ENCODE assay signal across 10 mouse cellular contexts in the genomic region with DNA sequence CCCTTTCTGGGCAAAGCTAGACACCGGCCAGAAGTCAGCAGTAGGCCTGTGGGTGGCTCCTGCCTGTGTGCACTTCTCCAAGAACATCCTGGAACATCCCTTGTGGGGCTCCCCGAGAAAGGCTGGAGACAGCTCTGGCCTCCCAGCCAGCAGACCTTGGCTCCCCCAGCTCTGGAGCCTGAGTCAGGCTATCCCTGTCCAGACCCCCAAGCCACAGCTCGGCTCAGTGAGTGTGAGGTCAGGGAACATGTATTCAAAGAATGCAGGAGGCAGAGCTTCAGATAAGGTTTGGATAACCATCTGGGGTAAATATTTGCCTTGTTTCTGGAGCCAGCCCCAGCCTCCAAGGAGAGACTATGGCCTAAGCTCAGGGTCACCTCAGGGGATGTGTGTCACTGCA.
DNase-seq lines count a peak whose midpoint lies in the region; ATAC-seq lines count a peak whose summit lies in the region.
"Had no signal": no experiment of that assay in that cellular context is flagged by ENCODE, and none has a peak within 500 bp of the region (broad histone marks: within the 10 kb centered on the region; RNA-seq: fewer than 3 reads in every experiment).

No protein-coding gene starts in this region.

- no peak for ATAC-seq in heart, embryonic 13.5 days (ENCODE audit: extremely low read depth, insufficient number of reproducible peaks, low FRiP score, low TSS enrichment)

- no peaks in the 10 kb centered on the region for H3K27me3 ChIP-seq in heart, embryonic 13.5 days (replicated peaks)
- H3K27me3 ChIP-seq in embryonic facial prominence, embryonic 10.5 days (replicated peaks; ENCODE audit: low read depth, poor library complexity, severe bottlenecking), result no peaks in the 10 kb centered on the region

- peaks cover 79% of the 10 kb centered on the region for H3K4me1 ChIP-seq in heart, embryonic 13.5 days
- peaks cover 52% of the 10 kb centered on the region for H3K4me1 ChIP-seq in embryonic facial prominence, embryonic 10.5 days

- WGBS in heart, embryonic 13.5 days, result 27% methylated on average over 3 of the region's 3 CpGs
- WGBS in embryonic facial prominence, embryonic 10.5 days, result 67% methylated on average over 3 of the region's 3 CpGs

- intact Hi-C loops in heart, postnatal 14 days (cut with DNase I), result no loop called here

- peak overlapping the region; percentile 76 for H3K27ac ChIP-seq in heart, embryonic 13.5 days (replicated peaks)
- peak overlapping the region; percentile 10; the same call in 1 of the 2 replicates for H3K27ac ChIP-seq in embryonic facial prominence, embryonic 10.5 days (replicated peaks)

- H3K4me3 ChIP-seq in heart, embryonic 13.5 days, result no peak overlapping the region
- no peak overlapping the region for H3K4me3 ChIP-seq in embryonic facial prominence, embryonic 10.5 days

- H3K4me2 ChIP-seq in heart, embryonic 13.5 days, result no peak overlapping the region

- no peaks in the 10 kb centered on the region for H3K9me3 ChIP-seq in heart, embryonic 13.5 days
- H3K9me3 ChIP-seq in embryonic facial prominence, embryonic 10.5 days, result no peaks in the 10 kb centered on the region
- H3K9me3 ChIP-seq: megakaryocyte, embryonic 14.5 days had no signal

- peak overlapping the region; percentile 70 for H3K9ac ChIP-seq in heart, embryonic 13.5 days

- peaks cover 26% of the 10 kb centered on the region for H3K36me3 ChIP-seq in heart, embryonic 13.5 days
- peaks cover 75% of the 10 kb centered on the region for H3K36me3 ChIP-seq in embryonic facial prominence, embryonic 10.5 days (replicated peaks)

- no peak for DNase-seq in heart, postnatal 14 days
- peak; percentile 67 for DNase-seq in 3134 (ENCODE audit: extremely low read depth, insufficient read length, low spot score)
- no peak for DNase-seq in embryonic facial prominence, embryonic 10.5 days (ENCODE audit: low spot score)
- DNase-seq in lung, adult 18-20 months, result peak; percentile 71 to 81
- no peak for DNase-seq in thymus, postnatal 14 days
- DNase-seq in spleen, adult 18-20 months, result no peak
- DNase-seq in left cerebral cortex, adult 8-10 months (ENCODE audit: low spot score in 2 of 2), result no peak
- DNase-seq: right cerebral cortex, adult 18-20 months had no signal

Comparison
In these comparisons a context has a peak if more than half of its experiments do, and no peak if none do; other contexts are left out.
1. DNase-seq: peak in 3134 (single experiment) and lung, adult 18-20 months (2 of 2); none in heart, postnatal 14 days (0 of 2), embryonic facial prominence, embryonic 10.5 days (single experiment), thymus, postnatal 14 days (single experiment), spleen, adult 18-20 months (0 of 2) and left cerebral cortex, adult 8-10 months (0 of 2).